Mouse (Mus musculus) cerebellum, adult (tissue): ENCODE results near the gene Amhr2.

Experiments
- ATAC-seq: cut with Nextera tagmentation; 2 replicates; pipeline ENCODE4 v1.9.2; 2017; ENCODE audit warnings: mild to moderate bottlenecking, moderate library complexity, mixed read lengths; ENCODE audit not compliant: insufficient number of reproducible peaks, low FRiP score, low TSS enrichment

Amhr2 gene

GRCm38 (mm10) chr15:102445146-102445545 lies at the start of gene Amhr2:
TSS of gene Amhr2 (plus strand) at chr15:102445367.
- ATAC-seq: no peak

- ATAC-seq: no peak
These were observed 46.5 kb upstream of the Amhr2 start for GRCm38 (mm10) chr15:102398629-102399028.

- ATAC-seq: no peak
These were observed 45.6 kb upstream of the Amhr2 start for GRCm38 (mm10) chr15:102399229-102400221.

GRCm38 (mm10) chr15:102400476-102401045 lies 44.6 kb upstream of the Amhr2 start:
- ATAC-seq: no peak

GRCm38 (mm10) chr15:102401278-102401677 lies 43.9 kb upstream of the Amhr2 start:
- no peak for ATAC-seq

GRCm38 (mm10) chr15:102402210-102402609 lies 43.0 kb upstream of the Amhr2 start:
- no peak for ATAC-seq

- no peak; the same call in 1 of the 2 replicates for ATAC-seq
These were observed 40.3 kb upstream of the Amhr2 start for GRCm38 (mm10) chr15:102404608-102405488.

GRCm38 (mm10) chr15:102405489-102406195 lies 39.5 kb upstream of the Amhr2 start, which contains the start of gene Sp1:
TSS of gene Sp1 (plus strand) at chr15:102406143.
- ATAC-seq: peak; percentile 97

- ATAC-seq: no peak
These were observed 38.8 kb upstream of the Amhr2 start for GRCm38 (mm10) chr15:102406196-102406911.

GRCm38 (mm10) chr15:102406912-102407580 lies 38.1 kb upstream of the Amhr2 start:
- ATAC-seq: no peak

- no peak for ATAC-seq
These were observed 37.2 kb upstream of the Amhr2 start for GRCm38 (mm10) chr15:102407681-102408557.

GRCm38 (mm10) chr15:102408558-102409130 lies 36.5 kb upstream of the Amhr2 start:
- no peak for ATAC-seq

GRCm38 (mm10) chr15:102409286-102409685 lies 35.9 kb upstream of the Amhr2 start:
- no peak for ATAC-seq

GRCm38 (mm10) chr15:102411077-102411476 lies 34.1 kb upstream of the Amhr2 start:
- no peak for ATAC-seq

- ATAC-seq: no peak
These were observed 31.5 kb upstream of the Amhr2 start for GRCm38 (mm10) chr15:102413687-102414086.

- ATAC-seq: no peak
These were observed 27.6 kb upstream of the Amhr2 start for GRCm38 (mm10) chr15:102417524-102417923.

- no peak for ATAC-seq
These were observed 24.2 kb upstream of the Amhr2 start for GRCm38 (mm10) chr15:102420986-102421385.
